ENCODE assay signal across 7 mouse cellular contexts in genomic region chr8:48481709-48482671, GRCm38 (mm10).
DNase-seq lines count a peak whose midpoint lies in the region; ATAC-seq and TF ChIP-seq lines count a peak whose summit lies in the region.

No protein-coding gene starts in this region.

- no peaks in the 10 kb centered on the region for H3K9me3 ChIP-seq in heart, embryonic 13.5 days
- no peaks in the 10 kb centered on the region for H3K9me3 ChIP-seq in limb, embryonic 15.5 days

- 63% methylated on average over 33 of the region's 33 CpGs for WGBS in heart, embryonic 13.5 days
- WGBS in limb, embryonic 15.5 days: 31% methylated on average over 33 of the region's 33 CpGs

- H3K4me2 ChIP-seq in heart, embryonic 13.5 days: peak overlapping the region; percentile 53
- peak overlapping the region; percentile 34 for H3K4me2 ChIP-seq in limb, embryonic 15.5 days

- no peak for ATAC-seq in heart, embryonic 13.5 days (ENCODE audit: extremely low read depth, insufficient number of reproducible peaks, low FRiP score, low TSS enrichment)
- peak; percentile 77; the same call in 1 of the 2 replicates for ATAC-seq in limb, embryonic 15.5 days (ENCODE audit: insufficient number of reproducible peaks, low FRiP score, low TSS enrichment, low read depth)
- no peak for ATAC-seq in erythroblast, adult 5-6 weeks (replicated peaks; ENCODE audit: low FRiP score, poor library complexity, severe bottlenecking)

- no peak overlapping the region for H3K4me3 ChIP-seq in embryonic fibroblast, embryonic 13.5 days (ENCODE audit: insufficient read depth, low read length)
- H3K4me3 ChIP-seq in heart, embryonic 13.5 days: peak overlapping the region; percentile 30
- H3K4me3 ChIP-seq in limb, embryonic 15.5 days: peak overlapping the region; percentile 4; the same call in 1 of the 2 replicates

- H3K27me3 ChIP-seq in heart, embryonic 13.5 days (replicated peaks): no peaks in the 10 kb centered on the region
- no peaks in the 10 kb centered on the region for H3K27me3 ChIP-seq in limb, embryonic 15.5 days

- H3K4me1 ChIP-seq in embryonic fibroblast, embryonic 13.5 days (ENCODE audit: control insufficient read depth, insufficient read depth, low read length): peaks cover 9% of the 10 kb centered on the region
- H3K4me1 ChIP-seq in heart, embryonic 13.5 days: peaks cover 5% of the 10 kb centered on the region; the same call in 1 of the 2 replicates
- peaks cover 17% of the 10 kb centered on the region for H3K4me1 ChIP-seq in limb, embryonic 15.5 days

- TF ChIP-seq POLR2A in embryonic fibroblast, embryonic 13.5 days (IDR thresholded peaks at IDR 0.05; ENCODE audit: low read depth, low read length): 0 out of 2 replicates have a peak, but pooled peaks have one; percentile 26

- no peak for TF ChIP-seq CTCF in embryonic fibroblast, embryonic 13.5 days (IDR thresholded peaks at IDR 0.05; ENCODE audit: borderline replicate concordance, insufficient read depth, low read length)

- peak; percentile 13 to 24 for DNase-seq in layer of hippocampus, adult 8-10 months (ENCODE audit: low spot score in 2 of 2)
- DNase-seq in layer of hippocampus, adult 9-11 months: no peak
- no peak for DNase-seq in thymus, postnatal 4 days

- H3K36me3 ChIP-seq in heart, embryonic 13.5 days: no peaks in the 10 kb centered on the region
- no peaks in the 10 kb centered on the region for H3K36me3 ChIP-seq in limb, embryonic 15.5 days

- peak overlapping the region; percentile 86 for H3K27ac ChIP-seq in embryonic fibroblast, embryonic 13.5 days (ENCODE audit: insufficient read depth, low read length)
- H3K27ac ChIP-seq in heart, embryonic 13.5 days (replicated peaks): peak overlapping the region; percentile 66
- H3K27ac ChIP-seq in limb, embryonic 15.5 days: peak overlapping the region; percentile 86

- H3K9ac ChIP-seq in heart, embryonic 13.5 days: 0 out of 2 replicates have a peak overlapping the region, but pooled peaks have one; percentile 28
- no peak overlapping the region for H3K9ac ChIP-seq in limb, embryonic 15.5 days

Comparison
In these comparisons a context has a peak if more than half of its experiments do, and no peak if none do; other contexts are left out.
1. DNase-seq: peak in layer of hippocampus, adult 8-10 months (2 of 2); none in layer of hippocampus, adult 9-11 months (single experiment) and thymus, postnatal 4 days (single experiment).
2. Peak in every context shown above with its lines, with median percentiles within 50 percentile points of each other: H3K27ac ChIP-seq.